Mouse (Mus musculus): ENCODE measurements around the gene Artn. TPM values are rescaled to one million over a fixed set of nuclear protein-coding genes. Genes with fewer than 3 reads are reported as not detected.

Artn gene
- polyA plus RNA-seq, 1 experiment from 2014 or later, result 3.2 TPM

DNA sequence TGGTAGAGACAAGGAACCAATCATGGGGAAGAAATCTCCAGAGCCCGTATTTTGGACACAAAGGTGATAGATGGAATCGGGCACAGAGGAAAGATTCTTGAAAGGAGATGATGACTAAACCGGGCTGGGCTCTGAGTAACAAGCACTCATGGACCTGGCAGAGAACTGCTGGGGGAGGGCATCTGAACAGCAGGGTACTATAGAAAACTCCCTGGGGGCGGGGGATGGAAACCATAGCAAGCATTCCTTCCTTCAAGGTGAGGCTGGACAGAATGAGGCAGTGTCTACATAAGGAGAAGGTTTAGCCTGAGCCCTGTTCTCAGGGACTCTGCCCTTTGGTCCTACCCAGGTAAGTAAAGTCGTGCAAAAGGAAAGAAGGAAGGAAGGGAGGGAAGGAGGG, 45.2 kb upstream of the Artn start:
- H3K9me3 ChIP-seq (ENCODE audit: low read length), result no peaks in the 10 kb centered on the region
- 52% methylated on average over 4 of the region's 5 CpGs for whole genome bisulfite sequencing
- ATAC-seq (peak; percentile 88), DNase-seq (ENCODE audit: low spot score) (peak; percentile 83)
- no peaks in the 10 kb centered on the region; the same call in 1 of the 2 replicates for H3K4me1 ChIP-seq (ENCODE audit: insufficient read depth, low read depth, low read length)
- H3K9ac ChIP-seq (replicated peaks; ENCODE audit: low read depth), result no peak overlapping the region
- no peak overlapping the region for H3K4me2 ChIP-seq (replicated peaks; ENCODE audit: low read depth, low read length)
- H3K27me3 ChIP-seq (replicated peaks; ENCODE audit: insufficient read depth, low read length), result no peaks in the 10 kb centered on the region
- no peak overlapping the region for H3K27ac ChIP-seq (ENCODE audit: low read length)
- H3K4me3 ChIP-seq (ENCODE audit: low read depth, low read length), result no peak overlapping the region
- H3K36me3 ChIP-seq (ENCODE audit: insufficient read depth, low read length), result no peaks in the 10 kb centered on the region
- TF ChIP-seq EP300 (IDR thresholded peaks at IDR 0.05), result peak; percentile 54
- TF ChIP-seq CTCF (IDR thresholded peaks at IDR 0.05), result no peak

DNA sequence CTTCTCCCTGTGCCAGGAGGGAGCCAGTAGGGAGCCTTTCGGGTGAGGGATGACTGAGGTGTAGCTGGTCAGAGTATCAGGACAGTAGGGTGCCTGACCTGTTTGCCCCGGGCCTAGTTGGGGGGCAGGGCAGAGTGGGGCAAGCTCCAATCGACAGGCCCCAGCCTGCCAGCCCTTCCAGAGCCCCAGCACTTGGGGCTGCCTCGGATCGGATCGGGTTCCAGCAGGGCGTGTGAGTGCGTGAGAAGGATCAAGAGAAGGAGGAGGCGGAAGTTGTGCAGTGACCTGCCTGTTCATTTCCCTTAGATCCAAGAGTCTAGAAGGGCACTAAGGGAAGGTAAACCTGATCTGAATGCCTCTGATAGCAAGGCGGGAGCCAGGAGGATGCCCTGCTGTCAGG, 43.4 kb upstream of the Artn start:
- Histone ChIP-seq H3K36me3 (ENCODE audit: insufficient read depth, low read length) (no peaks in the 10 kb centered on the region), H3K27ac (ENCODE audit: low read length) (no peak overlapping the region), H3K9ac (replicated peaks; ENCODE audit: low read depth) (no peak overlapping the region), H3K27me3 (replicated peaks; ENCODE audit: insufficient read depth, low read length) (no peaks in the 10 kb centered on the region), H3K9me3 (ENCODE audit: low read length) (no peaks in the 10 kb centered on the region), H3K4me1 (ENCODE audit: insufficient read depth, low read depth, low read length) (no peaks in the 10 kb centered on the region; the same call in 1 of the 2 replicates), H3K4me3 (ENCODE audit: low read depth, low read length) (no peak overlapping the region), H3K4me2 (replicated peaks; ENCODE audit: low read depth, low read length) (no peak overlapping the region)
- no peak for ATAC-seq
- DNase-seq (ENCODE audit: low spot score), result no peak
- TF ChIP-seq EP300 (IDR thresholded peaks at IDR 0.05) (no peak), CTCF (IDR thresholded peaks at IDR 0.05) (no peak)
- 58% methylated on average over 10 of the region's 10 CpGs for WGBS

DNA sequence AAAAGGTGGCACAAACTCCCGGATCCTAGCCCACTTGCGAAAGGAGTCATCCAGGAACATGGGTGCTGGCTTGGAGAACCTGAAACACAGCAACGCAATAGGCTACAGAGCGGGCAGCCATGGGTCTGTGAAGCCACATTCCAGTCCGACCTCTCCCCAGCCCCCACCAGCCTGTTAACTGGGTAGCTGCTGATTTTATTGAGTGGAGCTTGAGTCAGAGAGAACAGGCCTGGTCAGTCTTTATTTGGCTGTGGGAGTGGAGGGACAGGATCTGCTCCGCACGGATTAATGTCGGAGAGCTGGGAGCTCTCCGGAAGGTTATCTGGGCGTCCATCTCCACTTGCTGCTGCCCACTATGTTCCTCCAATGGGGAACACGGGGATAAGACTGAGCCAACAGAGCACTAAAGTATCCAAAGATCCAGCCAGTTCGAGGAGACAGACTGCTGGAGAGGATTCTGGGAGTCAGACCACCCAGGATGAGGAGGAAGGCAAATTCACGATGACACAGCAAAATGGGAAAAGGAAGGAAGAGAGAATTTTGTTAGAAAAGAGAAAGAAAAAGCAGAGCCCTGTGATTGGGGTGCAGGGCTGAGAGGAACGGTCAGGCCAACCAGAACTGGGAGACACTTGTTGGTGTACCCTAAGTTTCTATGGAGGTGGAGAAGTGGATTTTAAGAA, 34.9 kb upstream of the Artn start:
- TF ChIP-seq EP300 (IDR thresholded peaks at IDR 0.05), result no peak
- TF ChIP-seq CTCF (IDR thresholded peaks at IDR 0.05), result no peak
- Histone ChIP-seq H3K27ac (ENCODE audit: low read length) (no peak overlapping the region), H3K36me3 (ENCODE audit: insufficient read depth, low read length) (no peaks in the 10 kb centered on the region), H3K9me3 (ENCODE audit: low read length) (no peaks in the 10 kb centered on the region), H3K9ac (replicated peaks; ENCODE audit: low read depth) (no peak overlapping the region), H3K27me3 (replicated peaks; ENCODE audit: insufficient read depth, low read length) (no peaks in the 10 kb centered on the region), H3K4me2 (replicated peaks; ENCODE audit: low read depth, low read length) (no peak overlapping the region), H3K4me1 (ENCODE audit: insufficient read depth, low read depth, low read length) (no peaks in the 10 kb centered on the region), H3K4me3 (ENCODE audit: low read depth, low read length) (no peak overlapping the region)
- 47% methylated on average over 14 of the region's 14 CpGs for WGBS
- peak; percentile 17 for ATAC-seq
- no peak for DNase-seq (ENCODE audit: low spot score)

DNA sequence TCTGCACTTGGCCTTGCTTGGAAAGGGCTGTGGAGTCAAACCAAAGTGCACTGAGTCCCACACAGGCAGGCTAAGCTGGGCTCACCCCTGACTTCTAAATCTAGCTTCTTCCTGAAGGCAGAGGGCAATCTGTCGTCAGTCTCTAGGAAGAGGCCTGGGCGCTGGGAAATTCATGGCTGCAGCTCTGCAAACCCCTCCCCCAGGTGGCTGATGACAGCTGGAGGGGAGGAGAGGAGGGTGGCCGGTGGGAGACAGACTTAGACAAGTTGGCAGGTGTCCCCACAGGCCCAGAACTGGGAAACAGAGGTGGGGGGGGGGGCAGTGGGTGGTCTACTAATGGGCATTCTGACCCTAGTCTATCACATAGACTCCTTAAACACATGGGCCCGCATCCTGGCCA, 27.9 kb upstream of the Artn start:
- ATAC-seq, result no peak
- Histone ChIP-seq H3K9me3 (ENCODE audit: low read length) (no peaks in the 10 kb centered on the region), H3K36me3 (ENCODE audit: insufficient read depth, low read length) (peaks cover 7% of the 10 kb centered on the region; the same call in 1 of the 2 replicates), H3K27ac (ENCODE audit: low read length) (no peak overlapping the region), H3K4me1 (ENCODE audit: insufficient read depth, low read depth, low read length) (no peaks in the 10 kb centered on the region), H3K9ac (replicated peaks; ENCODE audit: low read depth) (no peak overlapping the region), H3K4me2 (replicated peaks; ENCODE audit: low read depth, low read length) (no peak overlapping the region), H3K4me3 (ENCODE audit: low read depth, low read length) (no peak overlapping the region), H3K27me3 (replicated peaks; ENCODE audit: insufficient read depth, low read length) (no peaks in the 10 kb centered on the region)
- TF ChIP-seq CTCF (IDR thresholded peaks at IDR 0.05) (no peak), EP300 (IDR thresholded peaks at IDR 0.05) (no peak)
- no peak for DNase-seq (ENCODE audit: low spot score)
- 65% methylated on average over 4 of the region's 4 CpGs for WGBS

DNA sequence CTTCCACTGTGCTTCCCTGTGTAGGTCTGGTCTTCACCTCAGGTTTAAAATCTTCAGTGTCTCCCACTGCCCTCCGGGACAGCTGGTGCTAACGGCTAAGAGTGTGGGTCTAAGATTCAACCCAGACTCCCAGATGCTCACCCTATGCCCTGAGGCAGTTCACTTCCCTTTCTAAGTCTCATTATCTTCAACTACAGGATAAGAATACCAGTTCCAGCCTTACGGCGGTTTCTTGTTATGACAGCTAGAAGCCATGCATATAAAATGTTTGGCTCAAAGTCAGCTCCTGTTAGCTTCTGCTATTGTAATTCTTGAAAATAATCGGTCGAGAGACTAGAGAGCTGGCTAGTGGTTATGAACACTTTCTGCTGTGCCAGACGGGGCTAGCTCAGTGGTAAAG, 17.9 kb upstream of the Artn start:
- no peak for DNase-seq (ENCODE audit: low spot score)
- no peak overlapping the region for H3K4me3 ChIP-seq (ENCODE audit: low read depth, low read length)
- H3K4me1 ChIP-seq (ENCODE audit: insufficient read depth, low read depth, low read length), result no peaks in the 10 kb centered on the region
- H3K27ac ChIP-seq (ENCODE audit: low read length), result no peak overlapping the region
- no peak for ATAC-seq
- no peaks in the 10 kb centered on the region for H3K9me3 ChIP-seq (ENCODE audit: low read length)
- H3K36me3 ChIP-seq (ENCODE audit: insufficient read depth, low read length), result 0 out of 2 replicates have a peak, but pooled peaks cover 4% of the 10 kb centered on the region
- TF ChIP-seq CTCF (IDR thresholded peaks at IDR 0.05), result no peak
- TF ChIP-seq EP300 (IDR thresholded peaks at IDR 0.05), result no peak
- no peaks in the 10 kb centered on the region for H3K27me3 ChIP-seq (replicated peaks; ENCODE audit: insufficient read depth, low read length)
- H3K9ac ChIP-seq (replicated peaks; ENCODE audit: low read depth), result no peak overlapping the region
- WGBS, result 83% methylated on average over 7 of the region's 7 CpGs
- H3K4me2 ChIP-seq (replicated peaks; ENCODE audit: low read depth, low read length), result no peak overlapping the region

DNA sequence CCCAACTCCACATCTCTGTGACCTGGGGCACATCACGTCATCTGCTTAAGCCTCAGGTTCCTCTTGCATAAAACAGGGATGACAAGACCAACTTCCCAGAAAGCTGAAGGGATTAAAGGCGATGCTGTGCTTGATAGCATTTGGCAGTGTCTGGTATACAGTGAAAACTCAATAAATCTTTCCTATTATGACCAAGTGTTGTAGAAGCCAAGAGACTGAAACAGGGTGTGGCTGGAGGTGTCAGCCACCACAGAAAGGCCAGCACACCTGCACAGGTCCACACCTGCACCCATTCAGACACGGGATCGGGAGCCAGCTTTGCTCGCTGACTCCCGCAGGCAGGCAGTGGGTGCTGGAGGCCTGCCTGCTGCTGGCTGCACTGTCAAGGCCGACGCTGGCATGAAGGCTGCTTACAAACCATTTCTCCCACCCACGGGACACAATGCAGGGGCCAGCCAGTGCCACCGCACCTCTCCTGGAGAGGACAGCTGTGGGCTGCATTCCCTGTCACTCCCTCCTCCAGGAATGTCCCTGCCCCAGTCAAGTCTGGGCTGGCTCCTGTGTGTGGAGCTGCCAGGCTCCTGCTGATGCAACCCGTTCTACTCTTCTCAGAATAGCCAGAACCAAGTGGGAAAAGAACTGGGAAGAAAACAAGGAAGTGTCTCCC, 17.2 kb upstream of the Artn start:
- Histone ChIP-seq H3K27me3 (replicated peaks; ENCODE audit: insufficient read depth, low read length) (no peaks in the 10 kb centered on the region), H3K4me1 (ENCODE audit: insufficient read depth, low read depth, low read length) (no peaks in the 10 kb centered on the region), H3K36me3 (ENCODE audit: insufficient read depth, low read length) (no peaks in the 10 kb centered on the region), H3K9me3 (ENCODE audit: low read length) (no peaks in the 10 kb centered on the region), H3K9ac (replicated peaks; ENCODE audit: low read depth) (no peak overlapping the region), H3K27ac (ENCODE audit: low read length) (no peak overlapping the region), H3K4me3 (ENCODE audit: low read depth, low read length) (no peak overlapping the region), H3K4me2 (replicated peaks; ENCODE audit: low read depth, low read length) (no peak overlapping the region)
- ATAC-seq (peak; percentile 25; the same call in 1 of the 2 replicates), DNase-seq (ENCODE audit: low spot score) (peak; percentile 20)
- 80% methylated on average over 11 of the region's 11 CpGs for WGBS
- TF ChIP-seq EP300 (IDR thresholded peaks at IDR 0.05) (no peak), CTCF (IDR thresholded peaks at IDR 0.05) (no peak)
